Mouse (Mus musculus) megakaryocyte-erythroid progenitor cell, adult 5-6 weeks (primary cell): Measurements from ENCODE around the gene Stk38. TPM values are rescaled to one million over a fixed set of nuclear protein-coding genes. Genes with fewer than 3 reads are reported as not detected.
"Not testable (repeated sequence)": the region's sequence is repeated elsewhere in the genome, so short reads cannot be mapped to it uniquely, and the experiment has no call there.

Experiments used
- ATAC-seq: replicated peaks from 2 replicates; pipeline ENCODE4 v1.8.0; 2016; ENCODE audit warnings: mild to moderate bottlenecking, inconsistent platforms; ENCODE audit not compliant: severe bottlenecking, poor library complexity, low FRiP score, low TSS enrichment
- total RNA-seq, 2 experiments: library from RNA; stranded (forward) in 1 of 2; stranded (reverse) in 1 of 2; fragments of 200-1000, 215-1000 nt in 1 of 2; fragments of >200 nt in 1 of 2; fragmentation: Nextera tagmentation in 1 of 2; gene quantifications; 2 replicates each; pipeline ENCODE4 v1.2.3; 2014 to 2017

The Stk38 gene
- total RNA-seq, 2 experiments from 2014 or later: 79.5 to 123 TPM

DNA sequence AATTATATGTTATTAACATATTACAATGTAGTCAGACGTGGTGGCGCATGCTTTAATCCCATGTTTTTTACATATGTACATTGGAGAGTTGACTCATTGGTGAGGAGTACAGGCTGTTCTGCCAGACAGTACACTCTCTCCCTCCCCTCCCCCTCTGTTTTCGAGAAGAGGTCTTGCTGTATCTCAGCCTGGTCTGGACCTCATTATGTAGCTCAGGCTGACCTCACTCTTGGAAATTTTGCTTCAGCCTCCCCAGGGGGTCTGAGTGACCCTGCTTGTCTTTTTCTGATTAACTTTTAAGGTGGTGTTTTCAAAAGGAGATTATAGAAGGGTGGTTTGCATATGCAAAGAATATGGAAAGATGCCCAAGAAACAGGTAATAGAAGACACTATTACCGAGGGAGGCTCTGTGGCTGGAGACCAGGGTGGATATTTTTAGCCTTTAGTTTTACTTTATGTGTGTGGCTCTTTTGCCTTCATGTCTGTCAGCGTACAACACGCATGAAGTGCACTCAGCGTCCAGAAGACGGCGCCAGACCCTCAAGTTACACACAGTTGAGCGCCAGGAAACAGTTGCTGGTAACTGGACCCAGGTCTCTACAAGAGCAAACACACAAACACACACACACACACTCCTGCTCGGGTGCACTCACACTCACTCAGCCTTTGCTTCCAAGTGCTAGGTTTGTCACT is 10.6 kb upstream of the Stk38 start:
- ATAC-seq: no peak

DNA sequence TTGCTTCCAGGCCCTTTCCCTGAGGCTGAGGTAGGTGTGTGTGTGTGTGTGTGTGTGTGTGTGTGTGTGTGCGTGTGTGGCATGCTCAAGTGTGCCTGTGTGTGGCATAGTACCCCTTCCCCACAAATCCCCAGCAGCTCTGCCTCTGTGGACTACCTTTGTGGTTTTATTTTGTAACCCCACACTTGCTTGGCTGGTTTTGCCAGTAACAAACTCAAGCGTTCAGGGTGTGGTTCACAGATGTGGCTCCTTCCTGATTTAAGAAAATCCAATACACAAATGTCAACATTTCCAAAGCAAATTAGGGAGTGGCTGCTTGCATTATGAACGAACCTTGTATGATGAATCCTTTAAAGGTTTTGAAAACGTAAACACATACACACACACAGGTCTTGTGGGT is 8.9 kb upstream of the Stk38 start:
- no peak for ATAC-seq

DNA sequence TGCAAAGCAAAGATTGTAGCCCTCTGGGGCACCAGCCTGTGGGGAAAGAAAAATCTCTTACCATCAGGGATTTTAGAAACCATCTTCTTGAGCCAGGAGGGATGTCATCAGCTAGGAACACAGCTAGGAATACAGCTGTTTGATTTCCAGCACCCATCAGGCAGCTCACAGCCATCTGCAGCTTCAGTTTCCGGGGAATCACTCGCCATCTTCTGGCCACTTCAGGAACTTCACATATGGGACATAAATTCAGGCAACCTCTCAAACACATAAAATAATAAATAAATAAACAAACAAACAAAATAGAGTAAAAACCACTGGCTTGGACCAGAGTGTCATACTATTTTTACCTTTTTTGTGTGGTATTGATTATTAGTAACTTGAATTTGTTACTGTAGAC is 7.8 kb upstream of the Stk38 start:
- ATAC-seq: peak; percentile 65

DNA sequence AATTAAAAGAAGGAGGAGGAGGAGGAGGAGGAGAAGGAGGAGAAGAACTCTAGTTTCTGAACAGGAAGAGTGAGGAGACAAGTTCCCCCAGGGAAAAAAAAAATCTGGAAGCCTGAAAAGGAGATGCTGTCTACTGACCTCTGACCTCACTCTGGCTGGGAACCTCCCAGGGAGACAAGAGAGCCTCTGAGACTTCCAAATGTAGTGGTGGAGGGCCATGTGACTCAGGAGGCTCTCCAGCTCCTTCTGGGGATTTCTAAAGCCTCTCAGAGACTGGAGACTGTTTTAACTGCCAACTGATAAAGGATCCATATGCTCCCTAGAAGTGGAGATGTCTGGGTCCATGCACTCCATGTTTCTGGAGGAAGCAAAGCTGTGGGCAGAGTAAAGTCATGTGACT is 6.4 kb upstream of the Stk38 start:
- ATAC-seq: no peak

DNA sequence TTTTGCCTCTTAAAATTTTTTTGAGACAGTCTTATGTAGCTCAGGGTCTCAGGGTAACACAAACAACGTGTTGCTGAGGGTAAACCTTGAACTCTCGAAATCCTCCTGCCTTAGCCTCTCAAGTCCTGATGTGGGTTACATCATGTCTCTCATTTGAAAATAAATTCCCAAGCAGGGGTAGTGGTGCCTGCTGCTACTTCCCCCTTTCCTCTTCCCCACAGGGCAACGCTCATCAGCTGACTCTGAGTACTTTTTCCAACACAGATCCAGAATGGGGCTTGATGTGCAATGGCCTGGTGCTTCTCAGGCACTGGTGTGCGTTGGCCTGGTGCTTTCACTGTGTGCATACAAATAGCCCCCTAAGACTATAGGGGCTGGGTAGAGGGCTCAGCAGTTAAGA is 1.4 kb upstream of the Stk38 start:
- ATAC-seq: no peak

DNA sequence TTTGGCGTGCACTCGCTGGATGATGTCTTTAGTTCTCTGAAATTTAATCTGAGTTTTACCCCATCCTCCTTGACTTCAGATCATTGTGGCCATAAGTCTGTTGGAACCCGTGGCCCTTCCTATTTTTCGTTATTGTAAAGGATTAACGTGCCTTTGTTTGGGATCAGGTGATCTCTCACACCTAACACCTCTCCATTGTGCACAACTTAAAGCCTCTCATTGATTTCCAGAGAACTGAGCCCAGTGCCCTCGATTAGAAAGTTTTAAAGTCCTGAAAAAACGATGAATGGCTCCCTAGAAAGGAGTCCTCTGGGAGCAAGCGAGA is 493 bp upstream of the Stk38 start:
- no peak for ATAC-seq

DNA sequence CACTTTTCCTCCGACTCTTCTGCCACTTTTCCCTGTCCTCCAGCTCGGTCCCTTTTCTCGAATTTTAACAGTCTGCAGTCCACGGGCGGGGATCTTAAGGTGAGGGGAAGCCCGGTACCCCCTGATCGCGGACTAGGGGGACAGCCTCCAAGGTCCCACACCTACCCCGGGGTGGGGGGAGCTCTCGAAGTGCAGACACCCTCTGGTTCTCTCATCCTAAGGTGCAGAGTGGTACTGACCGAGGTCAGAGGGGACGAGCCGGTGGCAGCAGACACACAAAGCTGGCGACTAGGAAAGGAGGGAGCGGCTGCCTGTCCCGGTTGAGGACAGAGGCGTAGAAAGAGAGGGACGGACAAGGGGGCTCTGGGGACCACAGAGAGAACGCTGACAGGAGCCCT is 553 bp downstream of the Stk38 start:
- ATAC-seq: peak; percentile 30

DNA sequence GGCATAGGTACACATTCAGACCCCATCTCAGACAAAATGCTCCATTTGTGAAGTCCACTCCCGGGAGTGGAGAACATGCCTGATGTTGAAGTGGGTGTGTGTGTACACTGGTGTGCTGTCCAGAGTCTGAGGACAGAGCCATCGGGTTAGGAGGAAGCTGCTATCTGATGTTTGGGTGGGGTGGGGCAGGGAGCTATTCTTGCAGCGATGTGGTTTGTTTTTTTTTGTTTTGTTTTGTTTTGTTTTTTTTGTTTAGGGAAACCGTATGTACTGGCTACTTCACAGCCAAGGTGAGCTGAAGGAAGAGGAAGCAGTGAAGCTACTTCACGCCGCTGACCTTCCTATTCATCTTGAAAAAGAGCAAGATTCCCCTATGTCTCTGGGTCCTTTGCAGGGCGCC is 983 bp downstream of the Stk38 start:
- no peak for ATAC-seq

DNA sequence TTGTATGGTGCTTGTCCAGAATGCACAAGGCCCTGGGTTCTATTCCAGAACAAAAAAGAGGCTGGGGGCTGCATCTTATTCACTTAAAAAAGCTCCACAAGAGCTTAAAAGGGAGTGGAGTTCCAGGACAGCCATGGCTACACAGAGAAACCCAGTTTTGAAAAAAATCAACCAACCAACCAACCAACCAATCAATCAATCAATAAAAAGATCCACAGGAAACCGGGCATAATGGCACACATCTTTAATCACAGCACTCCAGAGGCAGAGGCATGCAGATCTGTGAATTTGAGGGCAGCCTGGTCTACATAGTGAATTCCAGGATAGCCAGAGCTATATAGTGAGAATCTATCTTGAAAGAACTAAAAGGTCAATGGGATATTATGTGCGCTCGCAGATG is 2.8 kb downstream of the Stk38 start:
- ATAC-seq: no peak

DNA sequence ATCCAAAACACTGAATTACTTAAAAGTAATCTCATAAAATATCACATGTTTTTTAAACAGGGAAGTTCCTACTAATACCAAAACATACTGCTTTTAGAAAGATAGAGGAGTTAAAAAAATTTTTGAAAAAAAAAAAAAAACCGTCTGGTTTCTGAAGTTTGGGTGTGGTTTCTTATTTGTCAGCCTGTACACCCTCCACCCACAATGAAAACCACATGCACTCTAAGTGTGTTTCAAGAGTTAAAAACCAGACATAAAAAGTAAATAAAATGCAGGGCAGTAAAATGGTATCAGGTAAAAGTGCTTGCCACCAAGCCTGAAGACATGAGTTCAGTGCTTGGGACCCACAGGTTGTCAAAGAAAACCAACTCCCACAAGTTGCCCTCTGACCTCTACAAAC is 4.1 kb downstream of the Stk38 start:
- no peak for ATAC-seq

DNA sequence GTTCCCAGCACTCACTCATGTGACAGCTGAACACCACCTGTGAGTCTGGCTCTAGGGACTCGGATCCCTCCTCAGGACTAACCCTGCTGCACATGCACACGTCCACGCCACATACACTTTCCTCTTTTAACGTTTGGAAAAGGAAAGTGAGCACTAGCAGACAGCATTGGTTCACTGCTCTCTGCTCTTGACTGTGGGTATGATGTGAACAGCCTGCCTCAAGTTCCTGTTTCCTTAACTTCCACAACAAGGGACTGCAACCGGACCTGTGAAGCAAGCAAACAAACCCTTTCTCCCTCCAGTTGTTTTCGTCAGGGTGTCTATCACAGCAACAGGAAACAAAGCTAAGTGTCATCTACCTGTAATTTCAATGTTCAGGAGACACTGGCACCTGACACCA is 7.3 kb downstream of the Stk38 start:
- ATAC-seq: no peak

DNA sequence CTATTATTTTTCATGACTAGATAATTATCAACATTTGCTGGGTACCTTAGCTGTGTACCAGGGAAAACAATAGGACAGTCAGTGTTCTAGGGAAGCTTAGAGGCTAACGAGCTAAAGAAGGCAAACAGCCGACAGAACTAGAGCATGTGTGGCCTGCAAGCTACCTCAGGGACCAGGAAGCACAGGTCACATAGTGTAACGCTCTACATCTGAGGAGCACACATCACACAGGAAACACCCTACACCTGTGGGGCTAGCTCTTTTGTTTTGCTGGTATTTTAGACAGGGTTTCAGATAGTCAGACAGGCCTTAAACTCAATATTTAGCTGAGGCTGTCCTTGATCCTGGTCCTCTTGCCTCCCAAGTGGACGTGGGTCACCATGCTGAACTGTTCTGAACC is 13.2 kb downstream of the Stk38 start:
- no peak for ATAC-seq

DNA sequence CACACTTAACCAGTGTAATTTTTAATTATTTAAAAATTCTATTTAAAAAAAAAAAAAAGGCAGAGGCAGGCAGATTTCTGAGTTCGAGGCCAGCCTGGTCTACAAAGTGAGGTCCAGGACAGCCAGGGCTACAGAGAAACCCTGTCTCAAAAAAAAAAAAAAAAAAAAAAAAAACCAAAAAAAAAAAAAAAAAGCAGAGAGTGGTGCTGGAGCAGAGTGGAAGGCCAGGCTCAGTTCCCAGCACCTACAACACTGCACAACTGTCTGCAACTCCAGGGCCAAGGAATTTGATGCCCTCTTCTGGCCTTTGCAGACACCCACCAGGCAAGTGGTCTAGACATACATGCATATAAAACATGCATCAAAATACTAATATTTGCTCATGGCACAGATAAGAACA is 14.8 kb downstream of the Stk38 start:
- ATAC-seq: not testable (repeated sequence)

DNA sequence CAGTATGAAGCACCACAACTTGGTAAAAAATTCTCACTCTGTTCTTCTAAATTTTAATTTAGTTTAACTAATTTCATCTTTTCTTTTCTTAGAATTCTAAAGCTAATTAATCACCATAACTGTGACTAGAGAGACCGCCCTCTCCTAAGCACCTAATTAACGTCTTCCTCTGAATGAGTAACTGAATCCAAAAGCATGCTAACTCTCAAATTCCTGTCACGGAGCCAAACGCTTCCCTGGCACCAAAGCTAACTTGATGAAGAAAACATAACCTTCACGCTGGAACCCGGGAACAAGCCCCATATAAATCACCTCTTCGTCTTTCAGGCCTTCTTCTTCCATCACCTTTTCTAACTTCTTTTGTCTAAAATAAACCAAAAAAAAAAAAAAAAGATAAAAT is 15.7 kb downstream of the Stk38 start:
- ATAC-seq: no peak

DNA sequence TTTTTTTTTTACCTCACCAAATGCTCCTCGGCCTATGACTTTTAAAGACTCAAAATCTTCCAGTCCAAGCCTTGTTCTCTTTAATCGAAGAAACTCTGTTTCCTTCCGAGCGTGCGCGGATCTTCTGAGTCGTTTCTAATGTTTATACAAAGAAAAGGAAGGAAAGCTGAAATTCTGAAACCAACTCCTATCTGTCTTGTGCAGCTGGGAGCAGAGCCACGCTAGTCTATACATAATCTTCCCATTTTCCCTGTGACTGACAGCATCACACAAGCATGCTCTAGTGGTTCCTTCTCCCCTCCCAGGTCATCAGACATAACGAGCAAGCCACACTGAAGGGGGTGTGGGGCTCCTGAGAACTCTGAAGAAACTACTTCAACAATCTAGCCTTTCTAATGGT is 16.5 kb downstream of the Stk38 start:
- ATAC-seq: no peak

DNA sequence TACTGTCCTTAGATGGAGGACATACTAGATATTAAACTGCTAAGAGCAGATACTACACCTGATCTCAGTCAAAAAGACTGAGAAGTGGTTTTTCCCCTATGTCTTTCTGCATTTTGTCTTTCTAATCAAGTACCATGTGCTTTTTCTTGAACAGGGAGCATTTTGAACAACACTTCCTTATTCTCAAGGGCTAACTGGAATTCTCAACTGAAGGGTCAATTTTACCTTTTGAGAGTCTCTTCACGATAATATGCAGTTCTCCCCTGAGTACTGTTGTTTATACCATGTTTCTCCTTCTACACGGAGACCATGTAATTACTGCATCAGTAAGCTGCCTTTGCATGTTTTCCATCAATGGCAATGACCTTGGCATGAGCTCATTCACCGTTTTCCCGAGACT is 17.7 kb downstream of the Stk38 start:
- no peak for ATAC-seq

DNA sequence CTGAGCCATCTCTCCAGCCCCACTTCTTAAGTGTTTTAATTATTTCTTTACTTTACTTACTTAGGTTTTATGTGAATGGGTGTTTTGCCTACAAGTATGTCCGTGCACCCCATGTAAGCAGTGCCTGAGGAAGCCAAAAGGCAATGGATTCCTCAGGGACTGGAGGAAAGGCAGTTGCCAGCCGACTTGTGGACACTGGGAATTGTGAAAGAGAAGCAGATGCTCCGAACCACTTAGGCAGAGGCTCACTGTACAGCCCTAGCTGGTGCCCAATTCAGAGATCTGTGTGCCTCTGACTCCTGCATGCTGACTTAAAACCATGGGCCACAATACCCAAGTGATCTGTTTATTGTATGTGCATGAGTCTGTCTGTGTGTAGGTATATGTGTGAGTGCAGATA is 18.8 kb downstream of the Stk38 start:
- no peak for ATAC-seq

DNA sequence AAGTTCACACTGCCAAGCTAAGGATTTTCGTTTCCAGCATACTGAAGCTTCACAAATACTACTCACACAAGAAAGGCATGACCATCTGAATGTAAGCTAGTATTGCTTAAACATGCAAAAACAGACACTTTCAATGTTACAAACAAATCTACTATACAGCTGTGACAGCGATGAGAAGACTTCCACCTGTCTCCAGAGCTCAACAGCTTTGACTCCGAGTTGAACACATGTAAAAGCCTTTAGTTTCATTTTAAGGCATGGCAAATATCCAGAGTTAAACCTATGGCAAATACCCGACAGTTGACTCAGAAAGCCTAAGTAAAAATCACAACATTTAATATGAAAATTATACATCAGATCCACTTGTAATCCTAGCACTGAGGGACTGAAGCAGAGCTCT is 19.5 kb downstream of the Stk38 start:
- ATAC-seq: no peak

DNA sequence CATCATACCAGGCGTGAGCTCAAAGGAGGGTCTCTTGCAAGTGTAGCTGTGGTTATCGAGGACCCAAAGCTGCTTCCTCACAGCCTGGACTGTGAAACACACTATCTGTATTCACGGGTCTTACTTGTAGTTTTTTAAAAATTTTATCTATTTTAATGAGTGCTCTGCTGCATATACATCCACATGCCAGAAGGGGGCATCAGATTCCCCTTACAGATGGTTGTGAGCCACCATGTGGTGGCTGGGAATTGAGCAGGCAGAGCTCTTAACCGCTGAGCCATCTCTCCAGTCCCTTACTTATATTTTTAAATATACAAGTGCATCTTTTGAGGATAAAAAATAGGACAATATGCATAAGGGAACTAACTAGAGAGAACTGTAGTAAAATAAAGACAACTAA is 20.1 kb downstream of the Stk38 start:
- peak; percentile 61; the same call in 1 of the 2 replicates for ATAC-seq

DNA sequence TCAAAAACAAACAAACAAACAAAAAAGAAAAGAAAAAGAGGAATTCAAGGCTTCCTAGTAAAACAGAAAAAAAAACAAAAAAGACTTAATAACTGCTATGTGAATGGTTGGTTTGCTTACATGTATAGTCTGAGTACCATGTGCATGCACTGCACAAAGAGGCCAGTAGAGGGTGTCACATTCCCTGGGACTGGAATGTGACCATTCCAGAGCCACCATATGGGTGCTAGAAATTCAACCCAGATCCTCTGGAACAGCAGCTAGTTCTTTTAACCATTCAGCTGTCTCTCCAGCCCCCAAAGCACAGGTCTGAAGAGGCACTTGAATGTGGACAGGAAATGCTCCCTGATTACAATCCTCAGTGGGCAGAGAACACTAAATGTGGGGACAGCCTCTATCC is 21.0 kb downstream of the Stk38 start:
- peak; percentile 49; the same call in 1 of the 2 replicates for ATAC-seq

DNA sequence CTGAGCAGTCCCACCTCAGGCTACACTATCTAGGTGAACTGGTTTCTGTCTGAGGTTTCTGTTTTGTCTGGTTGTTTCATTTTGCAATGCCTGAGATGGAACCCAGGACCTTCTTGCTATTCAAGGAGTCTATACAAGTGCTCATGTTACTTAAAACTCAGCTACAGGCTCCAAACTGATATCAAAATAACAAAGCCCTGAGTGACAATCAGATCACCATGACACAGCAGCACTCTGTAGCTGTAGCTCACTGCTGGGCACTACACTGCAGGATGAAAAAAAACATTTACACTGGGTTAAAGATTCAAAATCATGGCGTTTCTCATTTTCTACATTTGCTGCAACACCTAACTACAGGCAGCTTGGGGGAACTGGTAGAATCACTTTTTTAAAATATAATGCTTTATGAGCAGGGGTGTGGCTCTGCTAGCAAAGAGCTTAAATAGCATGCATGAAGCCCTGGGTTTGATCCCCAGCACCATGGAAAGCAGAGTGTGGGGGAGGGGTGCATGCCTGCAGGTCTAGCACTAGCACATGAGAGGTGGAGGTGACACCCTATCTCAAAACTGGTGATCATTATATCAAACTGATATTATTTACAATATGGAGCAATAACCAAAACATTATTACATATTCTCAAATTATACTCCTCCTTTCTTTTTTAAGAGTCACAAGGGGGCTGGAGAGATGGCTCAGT is 22.9 kb downstream of the Stk38 start:
- no peak for ATAC-seq

DNA sequence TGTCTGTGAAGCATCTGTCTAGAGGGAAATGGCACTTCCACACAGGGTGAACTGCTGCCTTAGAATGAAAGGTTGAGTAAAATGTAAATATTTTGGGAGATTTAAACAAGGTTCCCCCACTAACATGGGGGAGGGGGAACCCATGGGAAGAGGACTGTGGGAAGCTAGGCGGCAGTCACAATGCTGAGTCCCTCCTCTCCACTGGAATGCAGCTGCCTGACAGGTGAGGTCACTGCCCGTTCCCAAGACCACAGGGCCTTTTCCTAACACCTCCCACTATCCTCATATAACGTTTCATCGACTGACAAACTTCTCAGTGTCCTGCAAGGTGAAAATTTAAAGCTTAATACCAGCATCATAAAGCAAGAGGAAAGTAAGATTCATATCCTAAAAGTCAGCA is 25.2 kb downstream of the Stk38 start:
- ATAC-seq: no peak
